Mouse (Mus musculus) retina, postnatal 1 day (tissue): ENCODE data around the gene Tspyl4.
A peak's percentile ranks its signal among the peaks of the same experiment; 100 is the strongest.

ENCODE experiments used
- DNase-seq: peaks from one replicate; pipeline ENCODE4 v3.0.0-alpha.2; 2012

Tspyl4 gene

GRCm38 (mm10) chr10:34326701-34327100 lies 29.5 kb downstream of the Tspyl4 start:
- peak; percentile 49 for DNase-seq

DNA sequence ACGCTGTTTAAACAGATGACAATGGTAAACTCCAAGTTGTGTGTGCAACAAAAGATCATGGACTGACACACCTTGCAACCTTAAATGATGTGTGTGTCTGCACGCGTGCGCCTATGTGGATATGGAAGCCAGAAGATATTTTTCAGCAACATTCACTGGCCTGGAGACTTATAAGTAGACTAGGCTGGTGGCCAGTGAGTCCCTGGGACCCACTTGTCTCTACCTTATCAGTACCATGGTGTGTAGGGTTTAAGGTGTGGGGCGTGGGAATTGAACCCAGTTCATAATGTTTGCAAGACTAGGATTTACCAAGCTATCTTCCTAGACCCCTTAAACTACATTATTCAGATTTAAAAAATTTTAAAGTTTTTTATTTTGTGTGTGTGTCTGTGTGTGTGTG lies 29.9 kb downstream of the Tspyl4 start:
- no peak for DNase-seq

DNA sequence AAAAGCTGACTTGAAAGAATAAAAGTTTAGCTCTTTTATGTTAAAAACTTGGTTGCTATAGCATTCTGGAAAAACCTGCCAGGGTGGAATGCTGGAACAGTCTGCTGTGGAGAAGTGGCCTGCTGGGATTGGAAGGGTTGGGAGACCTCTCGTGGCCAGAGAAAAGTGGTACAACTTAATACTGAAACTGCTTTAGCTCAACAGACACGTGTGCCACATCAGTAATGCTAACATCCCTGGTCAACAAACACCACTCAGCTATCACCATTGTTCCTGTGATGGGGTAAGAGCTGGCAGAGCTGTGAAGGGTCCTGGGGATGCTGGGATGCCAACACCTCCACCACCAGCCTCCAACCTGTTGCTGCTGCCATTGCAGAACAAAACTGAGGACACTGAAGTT lies 31.1 kb downstream of the Tspyl4 start:
- DNase-seq = peak; percentile 70

GRCm38 (mm10) chr10:34341014-34341413 lies 43.8 kb downstream of the Tspyl4 start:
- DNase-seq = no peak

DNA sequence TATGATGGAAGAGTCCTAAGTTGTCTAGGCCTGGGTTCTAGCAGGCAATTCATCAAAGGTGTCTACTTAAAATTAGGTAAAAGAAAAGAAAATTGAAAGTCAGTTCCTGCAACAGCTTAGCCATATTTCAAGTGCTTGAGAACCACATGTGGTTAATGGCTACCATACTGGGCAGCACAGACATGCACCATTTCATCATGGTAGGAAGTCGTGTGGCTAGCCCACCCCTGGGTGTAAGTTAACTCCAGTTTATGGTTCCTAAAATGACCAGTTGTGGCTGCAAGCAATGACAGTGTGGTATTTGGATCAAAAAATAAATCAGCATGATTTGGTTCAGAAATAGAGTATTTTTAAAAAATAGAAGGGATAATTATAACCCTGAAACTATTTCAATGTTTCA lies 44.6 kb downstream of the Tspyl4 start:
- no peak for DNase-seq
